Mouse (Mus musculus): Measurements from ENCODE around the gene Cdh24.

DNA sequence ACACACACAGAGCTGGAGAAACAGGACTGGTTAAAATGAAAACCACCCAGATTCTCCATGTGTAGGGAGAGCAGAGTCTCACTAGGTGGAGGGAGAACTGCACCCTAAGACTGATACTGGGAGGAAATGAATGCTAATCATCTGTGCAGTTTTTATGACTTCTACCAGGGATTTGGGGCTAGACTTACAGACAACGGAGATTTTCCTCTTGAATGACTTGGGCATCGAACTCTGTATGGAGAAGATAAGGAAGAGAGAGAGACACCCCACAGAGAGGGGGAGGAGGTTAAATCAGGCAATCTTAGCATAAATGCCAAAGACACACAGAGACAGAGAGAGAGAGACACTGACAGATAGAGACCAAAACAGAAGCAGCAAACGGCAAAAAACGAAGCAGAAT is 6.7 kb upstream of the Cdh24 start:
- TF ChIP-seq CTCF (IDR thresholded peaks at IDR 0.05) (no peak), POLR2A (IDR thresholded peaks at IDR 0.05; ENCODE audit: insufficient read depth, low read depth, low read length) (no peak), EP300 (IDR thresholded peaks at IDR 0.05; ENCODE audit: insufficient read depth, low read depth, low read length) (no peak)
